Mouse (Mus musculus) G1E (cell line): ENCODE measurements around the gene Gipr. TPM values are rescaled to one million over a fixed set of nuclear protein-coding genes. Genes with fewer than 3 reads are reported as not detected.

Source experiments
- ATAC-seq: 2 replicates; pipeline ENCODE4 v1.8.0; 2016; ENCODE audit warnings: mild to moderate bottlenecking; ENCODE audit not compliant: insufficient number of reproducible peaks, poor library complexity, low FRiP score, severe bottlenecking; ENCODE audit errors: extremely low read depth
- DNase-seq: peaks from one replicate; pipeline ENCODE4 v3.0.0; 2012; ENCODE audit warnings: low spot score
- H3K27me3 ChIP-seq: 2 replicates; pipeline ENCODE4 v1.6.1; 2012; ENCODE audit warnings: mild to moderate bottlenecking, low read length, inconsistent platforms; ENCODE audit not compliant: insufficient read depth
- H3K36me3 ChIP-seq: replicated peaks from 2 replicates; pipeline ENCODE3; 2012; ENCODE audit warnings: mild to moderate bottlenecking, inconsistent platforms
- H3K4me1 ChIP-seq: 2 replicates; pipeline ENCODE4 v1.6.1; 2012; ENCODE audit warnings: low read depth, low read length, inconsistent platforms, mixed read lengths; ENCODE audit not compliant: insufficient read depth
- H3K4me3 ChIP-seq: 2 replicates; pipeline ENCODE4 v1.5.1; 2012; ENCODE audit warnings: low read depth, mild to moderate bottlenecking, inconsistent platforms, low read length, moderate library complexity, mixed read lengths
- H3K9me3 ChIP-seq: replicated peaks from 2 replicates; pipeline ENCODE4 v1.6.1; 2012; ENCODE audit warnings: inconsistent platforms
- CTCF ChIP-seq: IDR thresholded peaks from 2 replicates; pipeline ENCODE4 v1.5.1; 2012; ENCODE audit warnings: low read depth, low read length, inconsistent platforms, mixed read lengths
- GATA1 ChIP-seq: IDR thresholded peaks from 2 replicates; pipeline ENCODE4 v1.6.1; 2012; ENCODE audit warnings: borderline replicate concordance, low read length, inconsistent platforms, mixed read lengths
- GATA2 ChIP-seq: IDR thresholded peaks from 2 replicates; pipeline ENCODE4 v1.6.1; 2012; ENCODE audit warnings: low read depth, low read length, inconsistent platforms, borderline replicate concordance
- POLR2AphosphoS5 ChIP-seq: IDR thresholded peaks from 2 replicates; pipeline ENCODE4 v1.6.1; 2012; ENCODE audit warnings: low read depth, low read length, inconsistent platforms; ENCODE audit not compliant: insufficient replicate concordance
- TAL1 ChIP-seq: conservative IDR thresholded peaks from 2 replicates; pipeline ENCODE4 v1.6.1; 2012; ENCODE audit warnings: low read depth, low read length, inconsistent platforms, mixed read lengths
- polyA plus RNA-seq: library from polyadenylated mRNA; stranded (reverse); fragments of >175 nt; gene quantifications from 2 replicates; pipeline ENCODE4 v1.2.3, GENCODE M21; 2012
- total RNA-seq, 2 experiments: library from RNA; stranded (forward) in 1 of 2; stranded (reverse) in 1 of 2; fragments of 200-1000 nt in 1 of 2; fragments of >200 nt in 1 of 2; fragmentation: Nextera tagmentation in 1 of 2; gene quantifications; 2 replicates each; pipeline ENCODE4 v1.2.3; 2014 to 2017

Gipr gene
- total and polyA plus RNA-seq, 3 experiments, result 6.5 to 10.7 (median 7.1) TPM

DNA sequence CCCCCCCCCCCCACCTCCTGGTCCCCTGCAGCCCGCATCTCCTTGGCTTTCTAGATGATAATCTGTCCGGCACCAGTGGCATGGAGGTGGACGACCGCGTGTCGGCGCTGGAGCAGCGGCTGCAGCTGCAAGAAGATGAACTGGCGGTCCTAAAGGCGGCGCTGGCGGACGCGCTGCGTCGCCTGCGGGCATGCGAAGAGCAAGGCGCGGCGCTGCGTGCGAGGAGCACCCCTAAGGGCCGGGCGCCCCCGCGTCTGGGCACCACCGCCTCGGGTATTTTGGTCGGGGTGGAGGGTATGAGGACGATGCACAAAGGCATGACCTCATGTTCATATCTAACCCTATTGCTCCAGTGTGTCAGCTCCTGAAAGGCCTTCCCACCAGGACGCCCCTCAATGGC, 13.2 kb upstream of the Gipr start:
- H3K27me3 ChIP-seq, result peaks cover 32% of the 10 kb centered on the region
- H3K4me3 ChIP-seq, result no peak overlapping the region; the same call in 1 of the 2 replicates
- peaks cover 63% of the 10 kb centered on the region for H3K4me1 ChIP-seq
- ATAC-seq (no peak), DNase-seq (no peak)
- peaks cover 9% of the 10 kb centered on the region for H3K9me3 ChIP-seq
- TF ChIP-seq TAL1, result no peak
- TF ChIP-seq CTCF, result no peak
- no peak for TF ChIP-seq POLR2AphosphoS5
- TF ChIP-seq GATA1, result no peak
- TF ChIP-seq GATA2, result no peak
- H3K36me3 ChIP-seq, result peaks cover 15% of the 10 kb centered on the region

DNA sequence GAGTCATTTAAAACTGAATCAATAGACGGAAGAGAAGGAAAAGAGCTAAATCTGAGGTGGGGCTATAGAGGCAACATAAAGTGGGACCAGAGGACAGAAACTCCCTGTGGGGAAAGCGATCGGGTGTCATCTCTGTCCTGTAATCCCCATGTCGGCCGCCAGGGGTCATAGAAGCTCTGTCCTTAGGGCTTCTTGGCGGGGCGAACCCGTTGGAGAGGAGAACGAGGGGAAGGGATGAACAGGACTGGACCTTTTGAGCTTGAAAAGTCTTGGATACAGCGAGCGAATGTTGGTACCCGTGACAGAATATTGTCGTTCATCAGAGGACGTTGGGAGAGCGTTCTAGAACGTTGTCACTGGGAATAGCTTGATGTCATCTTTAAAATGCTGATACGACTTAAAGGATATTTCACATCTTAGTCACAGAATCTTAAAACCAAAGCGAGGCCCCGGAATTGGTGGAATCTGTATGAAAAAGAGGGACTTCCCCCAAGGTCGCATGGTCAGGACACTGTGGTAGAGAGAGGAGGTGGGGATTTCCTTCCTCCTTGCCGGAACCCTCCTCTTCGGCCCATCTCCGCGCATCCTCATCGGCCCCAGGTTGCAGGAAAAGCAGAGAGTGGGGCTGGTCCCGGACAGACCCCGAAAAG, 12.6 kb upstream of the Gipr start:
- TF ChIP-seq GATA1 (no peak), CTCF (peak; percentile 64)
- Histone ChIP-seq H3K36me3 (peaks cover 10% of the 10 kb centered on the region), H3K27me3 (peaks cover 33% of the 10 kb centered on the region), H3K4me3 (no peak overlapping the region; the same call in 1 of the 2 replicates), H3K9me3 (peaks cover 9% of the 10 kb centered on the region), H3K4me1 (peaks cover 63% of the 10 kb centered on the region)
- peak; percentile 47 for DNase-seq
- ATAC-seq, result 0 out of 2 replicates have a peak, but pooled peaks have one; percentile 29

DNA sequence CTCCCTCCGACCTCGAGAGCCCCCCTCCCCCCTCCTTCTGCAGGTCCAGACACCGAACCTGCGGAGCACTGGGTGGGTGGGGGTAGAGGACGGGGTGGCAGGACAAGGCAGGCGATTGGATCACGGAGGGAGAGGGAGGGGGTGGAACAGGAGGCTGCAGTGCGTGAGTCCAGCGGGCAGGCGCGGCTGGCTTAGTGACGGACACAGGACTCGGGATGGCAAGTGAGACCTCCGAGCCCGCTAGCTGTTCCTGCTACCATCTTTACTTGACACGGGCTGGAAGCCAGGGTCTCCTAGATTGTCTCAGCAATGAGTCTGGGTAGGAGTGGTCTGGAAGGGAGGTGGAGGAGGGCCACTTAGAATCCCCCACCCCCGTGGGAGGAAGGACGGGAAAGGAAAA, 12.1 kb upstream of the Gipr start:
- Histone ChIP-seq H3K9me3 (peaks cover 9% of the 10 kb centered on the region), H3K36me3 (peaks cover 6% of the 10 kb centered on the region), H3K4me1 (peaks cover 61% of the 10 kb centered on the region), H3K27me3 (peaks cover 36% of the 10 kb centered on the region), H3K4me3 (peak overlapping the region; percentile 62; the same call in 1 of the 2 replicates)
- no peak for TF ChIP-seq GATA2
- no peak for TF ChIP-seq GATA1
- no peak for TF ChIP-seq TAL1
- TF ChIP-seq POLR2AphosphoS5, result no peak
- TF ChIP-seq CTCF, result no peak
- DNase-seq (no peak), ATAC-seq (no peak)

DNA sequence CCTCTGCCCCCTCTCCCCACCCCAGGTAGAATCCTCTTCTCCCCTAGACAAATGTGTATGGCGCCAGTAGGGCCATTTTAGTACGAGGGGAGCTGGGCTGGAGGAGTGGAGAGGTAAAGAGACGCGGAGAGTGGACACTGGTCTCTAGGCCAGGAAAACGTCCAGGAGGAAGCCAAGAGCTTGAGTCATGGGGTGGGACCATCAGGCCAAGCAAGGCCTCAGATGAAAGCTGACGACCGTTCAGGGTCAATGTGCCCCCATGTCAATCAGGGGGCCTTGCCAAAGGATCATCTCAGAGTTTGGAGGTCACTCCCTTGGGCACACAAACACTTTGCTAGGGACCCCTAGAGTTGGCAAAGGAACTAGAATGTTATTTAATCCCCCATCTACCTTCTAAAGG, 11.3 kb upstream of the Gipr start:
- Histone ChIP-seq H3K4me3 (no peak overlapping the region), H3K27me3 (peaks cover 38% of the 10 kb centered on the region), H3K4me1 (peaks cover 65% of the 10 kb centered on the region), H3K36me3 (peaks cover 2% of the 10 kb centered on the region), H3K9me3 (peaks cover 9% of the 10 kb centered on the region)
- ATAC-seq, result no peak
- no peak for DNase-seq
- TF ChIP-seq GATA1, result no peak
- TF ChIP-seq POLR2AphosphoS5, result no peak
- TF ChIP-seq GATA2, result no peak
- no peak for TF ChIP-seq TAL1
- no peak for TF ChIP-seq CTCF

DNA sequence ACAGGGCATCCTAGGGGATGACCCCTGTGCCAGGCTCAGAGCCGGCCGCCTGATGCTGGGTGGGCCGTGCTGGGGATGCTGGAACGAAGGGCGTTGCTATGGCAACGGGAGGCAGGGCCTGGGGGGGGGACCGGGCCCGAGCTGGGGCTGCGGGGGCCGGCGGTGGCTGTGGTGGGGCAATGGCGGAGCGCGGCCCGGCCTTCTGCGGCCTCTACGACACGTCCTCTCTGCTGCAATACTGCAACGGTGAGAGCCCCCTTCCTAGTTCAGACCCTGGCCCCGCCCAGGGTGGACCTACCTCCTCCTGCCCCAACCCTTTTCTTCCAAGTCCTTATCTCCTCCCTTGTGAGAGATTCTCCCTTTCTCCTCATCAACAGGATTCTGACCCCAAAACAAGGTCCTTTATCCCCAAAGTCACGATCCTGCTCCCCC, 10.6 kb upstream of the Gipr start:
- TF ChIP-seq GATA2, result no peak
- Histone ChIP-seq H3K27me3 (peaks cover 44% of the 10 kb centered on the region), H3K4me1 (peaks cover 64% of the 10 kb centered on the region), H3K36me3 (no peaks in the 10 kb centered on the region), H3K9me3 (peaks cover 9% of the 10 kb centered on the region), H3K4me3 (no peak overlapping the region)
- DNase-seq, result no peak
- ATAC-seq, result no peak

DNA sequence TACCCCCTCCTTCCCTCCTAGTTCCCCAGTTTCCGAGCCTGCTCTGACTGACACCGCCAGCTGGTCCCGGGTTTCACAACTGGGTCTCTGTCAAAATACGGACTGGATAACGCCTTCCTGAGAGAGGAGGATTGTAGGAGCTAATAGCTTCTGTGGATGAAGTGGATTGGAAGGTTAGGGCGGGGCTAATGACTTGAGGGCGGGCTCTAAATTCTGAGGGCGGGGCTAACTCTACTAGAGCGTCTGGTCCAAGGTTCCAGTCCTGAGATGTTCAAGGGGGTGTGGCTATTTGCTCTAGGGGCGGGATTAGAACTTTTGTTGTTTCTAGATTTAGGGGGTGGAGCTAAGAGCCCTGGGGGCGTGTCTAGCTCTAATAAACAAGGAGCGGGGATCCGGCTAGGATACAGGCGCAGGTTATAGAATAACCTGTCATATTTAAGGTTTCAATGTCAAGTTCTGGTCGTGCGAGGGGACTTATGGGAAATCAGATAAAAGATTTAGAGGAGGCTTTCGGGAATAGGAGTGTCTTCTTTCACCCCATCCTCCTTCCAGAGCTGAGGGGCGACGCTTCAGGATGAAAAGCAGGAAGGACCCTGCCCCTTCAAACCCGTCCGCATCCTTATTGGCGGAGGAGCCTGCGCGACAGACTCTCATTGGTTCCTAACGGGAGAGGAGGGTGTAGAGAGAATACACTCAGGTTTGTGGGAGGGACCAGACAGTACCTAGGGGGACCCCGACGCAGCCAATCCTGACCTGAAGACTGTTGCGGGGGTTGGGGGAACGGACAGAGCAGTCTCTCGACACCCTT, 10.0 kb upstream of the Gipr start, which contains the start of gene Eml2:
Gene Eml2 (plus strand): TSS at position 714 of the 808 bp plus-strand sequence.
- H3K27me3 ChIP-seq, result peaks cover 44% of the 10 kb centered on the region
- ATAC-seq (no peak), DNase-seq (no peak)
- H3K4me1 ChIP-seq, result peaks cover 58% of the 10 kb centered on the region
- TF ChIP-seq CTCF, result no peak
- no peak for TF ChIP-seq TAL1
- no peak for TF ChIP-seq POLR2AphosphoS5
- no peak for TF ChIP-seq GATA2
- no peak for TF ChIP-seq GATA1
- H3K4me3 ChIP-seq, result no peak within 1 kb of the TSS
- peaks cover 9% of the 10 kb centered on the region for H3K9me3 ChIP-seq
- H3K36me3 ChIP-seq, result no peaks in the 10 kb centered on the region
